8 mouse cellular contexts compared by ENCODE assay signal in genomic region chr3:86812689-86813088, GRCm38 (mm10).
DNase-seq lines count a peak whose midpoint lies in the region; ATAC-seq lines count a peak whose summit lies in the region.

No protein-coding gene starts in this region.

- peak; percentile 80 for ATAC-seq in monocyte, adult 5-6 weeks (replicated peaks; ENCODE audit: insufficient number of reproducible peaks, low FRiP score, low TSS enrichment, poor library complexity, severe bottlenecking)

- no peaks in the 10 kb centered on the region for H3K27me3 ChIP-seq in embryonic facial prominence, embryonic 10.5 days (replicated peaks; ENCODE audit: low read depth, poor library complexity, severe bottlenecking)

- no peaks in the 10 kb centered on the region for H3K9me3 ChIP-seq in embryonic facial prominence, embryonic 10.5 days

- H3K27ac ChIP-seq in embryonic facial prominence, embryonic 10.5 days (replicated peaks): no peak overlapping the region

- DNase-seq in 3134 (ENCODE audit: extremely low read depth, insufficient read length, low spot score) (peak; percentile 18), liver (peak; percentile 86)
- peak; percentile 88 for DNase-seq in adrenal gland, postnatal 10 days
- DNase-seq in embryonic facial prominence, embryonic 10.5 days (ENCODE audit: low spot score): peak; percentile 81
- DNase-seq in heart, adult 11 months: peak; percentile 98
- DNase-seq in kidney, adult 18-20 months: peak; percentile 83
- DNase-seq in spleen, postnatal 14 days (ENCODE audit: low spot score in 2 of 2): peak; percentile 49 to 70

- H3K4me3 ChIP-seq in embryonic facial prominence, embryonic 10.5 days: no peak overlapping the region

- peaks cover 8% of the 10 kb centered on the region; the same call in 1 of the 2 replicates for H3K36me3 ChIP-seq in embryonic facial prominence, embryonic 10.5 days (replicated peaks)

- 15% methylated on average over 3 of the region's 3 CpGs for WGBS in embryonic facial prominence, embryonic 10.5 days

- H3K4me1 ChIP-seq in embryonic facial prominence, embryonic 10.5 days: peaks cover 18% of the 10 kb centered on the region

Comparison
In these comparisons a context has a peak if more than half of its experiments do, and no peak if none do; other contexts are left out.
1. DNase-seq: peak in every context shown above with its lines; median percentile 98 in heart, adult 11 months; 88 in adrenal gland, postnatal 10 days; 86 in liver; 83 in kidney, adult 18-20 months; 81 in embryonic facial prominence, embryonic 10.5 days; 60 in spleen, postnatal 14 days; 18 in 3134.